Mouse (Mus musculus): Measurements from ENCODE around the gene Trabd2b. TPM values are rescaled to one million over a fixed set of nuclear protein-coding genes. Genes with fewer than 3 reads are reported as not detected.

Gene Trabd2b
- not detected in 2 replicates for total RNA-seq (2012; rRNA removed)
- not detected for polyA plus RNA-seq (2012; ENCODE audit: insufficient read depth in 1 of 2, insufficient read length in 2 of 2, low read depth in 1 of 2, low replicate concordance in 2 of 2, missing spikeins in 1 of 2)

DNA sequence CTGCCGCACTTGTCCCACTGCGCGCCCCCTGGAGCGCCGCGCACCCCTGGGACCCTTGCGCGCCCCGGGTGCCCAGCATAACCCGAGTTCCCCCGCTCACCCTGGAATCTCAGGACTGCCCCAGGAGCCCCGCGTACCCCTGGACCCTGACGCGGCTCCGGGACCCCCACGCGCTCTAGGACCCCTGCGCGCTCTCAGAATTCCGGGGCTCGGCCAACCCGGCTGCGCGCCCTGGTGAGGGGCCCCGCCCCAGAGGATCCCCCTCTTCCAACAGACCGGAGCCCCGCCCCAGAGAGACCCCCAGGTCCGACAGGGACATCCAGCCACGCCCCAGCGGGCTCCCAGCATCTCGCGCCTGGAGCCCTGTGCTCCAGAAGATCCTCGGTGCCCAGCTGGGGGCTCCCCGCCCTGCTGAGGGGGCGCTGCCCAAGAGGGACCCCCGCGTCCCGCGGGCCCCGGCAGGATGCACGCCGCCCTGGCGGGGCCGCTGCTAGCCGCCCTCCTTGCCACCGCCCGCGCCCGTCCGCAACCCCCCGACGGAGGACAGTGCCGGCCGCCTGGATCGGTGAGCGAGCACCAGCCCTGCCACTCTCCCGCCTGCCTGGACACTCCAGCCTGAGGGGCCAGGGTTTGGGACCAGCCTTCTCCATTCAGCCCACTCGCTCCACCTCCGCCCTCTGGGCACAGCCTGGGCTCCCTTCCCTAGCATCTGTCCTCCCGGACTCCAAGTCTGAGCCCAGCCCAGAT, at the start of gene Trabd2b:
Gene Trabd2b (plus strand): TSS at position 370 of the 747 bp plus-strand sequence.
- Histone ChIP-seq H3K36me3 (ENCODE audit: control insufficient read depth in 1 of 2, insufficient read depth in 2 of 2, low read length in 2 of 2) (no peaks in the 10 kb centered on the region), H3K79me2 (ENCODE audit: control insufficient read depth, insufficient read depth, low read length, poor library complexity) (no peaks in the 10 kb centered on the region), H3K4me3 (ENCODE audit: control insufficient read depth in 1 of 2, insufficient read depth in 1 of 2, low read depth in 2 of 2, low read length in 2 of 2) (no peak within 1 kb of the TSS), H3K27ac (ENCODE audit: control insufficient read depth, low read depth, low read length) (no peak within 1 kb of the TSS), H3K4me1 (ENCODE audit: control insufficient read depth in 1 of 2, insufficient read depth in 2 of 2, low read length in 2 of 2) (no peaks in the 10 kb centered on the region), H3K9ac (ENCODE audit: control insufficient read depth, low read depth, low read length, poor library complexity, severe bottlenecking) (no peak within 1 kb of the TSS), H3K9me3 (replicated peaks; ENCODE audit: insufficient read depth, low read length) (no peaks in the 10 kb centered on the region), H3K27me3 (ENCODE audit: control insufficient read depth in 1 of 2, insufficient read depth in 2 of 2, low read length in 2 of 2) (no peaks in the 10 kb centered on the region)
- no peak for DNase-seq (ENCODE audit: low read depth, low spot score)
- no peak for TF ChIP-seq JUND (IDR thresholded peaks at IDR 0.05; ENCODE audit: low read depth, low read length)
- TF ChIP-seq ELF1 (IDR thresholded peaks at IDR 0.05; ENCODE audit: low read depth, low read length) = no peak
- TF ChIP-seq ZC3H11A (IDR thresholded peaks at IDR 0.05; ENCODE audit: low read depth, low read length) = no peak
- TF ChIP-seq KAT2A (conservative IDR thresholded peaks at IDR 0.05; ENCODE audit: low read depth, low read length) = no peak
- TF ChIP-seq MYB (IDR thresholded peaks at IDR 0.05; ENCODE audit: low read depth, low read length) = no peak
- TF ChIP-seq MAZ (IDR thresholded peaks at IDR 0.05; ENCODE audit: low read depth, low read length) = no peak

DNA sequence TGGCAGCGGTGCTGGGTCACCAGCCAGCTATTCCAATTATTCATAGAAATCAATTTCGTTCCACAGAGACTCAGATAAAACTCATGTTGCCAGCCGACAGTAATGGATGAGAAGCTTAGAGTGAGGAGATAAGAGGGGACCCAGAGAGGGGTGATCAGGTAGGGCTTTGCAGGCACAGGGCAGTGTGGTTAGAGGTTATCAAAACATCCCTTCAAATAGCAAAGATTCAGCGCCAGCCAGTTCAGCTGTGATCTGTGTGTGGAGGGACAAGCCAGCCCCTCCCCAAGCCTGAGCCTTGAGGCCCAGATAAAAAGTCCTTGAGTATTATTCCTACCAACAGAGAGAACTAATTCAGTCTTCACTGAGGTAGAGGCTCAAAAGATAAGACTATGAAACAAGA, 49.1 kb upstream of the Trabd2b start:
- Histone ChIP-seq H3K4me3 (ENCODE audit: control insufficient read depth in 1 of 2, insufficient read depth in 1 of 2, low read depth in 2 of 2, low read length in 2 of 2) (no peak overlapping the region), H3K36me3 (ENCODE audit: control insufficient read depth in 1 of 2, insufficient read depth in 2 of 2, low read length in 2 of 2) (no peaks in the 10 kb centered on the region), H3K27ac (ENCODE audit: control insufficient read depth, low read depth, low read length) (no peak overlapping the region), H3K9ac (ENCODE audit: control insufficient read depth, low read depth, low read length, poor library complexity, severe bottlenecking) (no peak overlapping the region), H3K27me3 (ENCODE audit: control insufficient read depth in 1 of 2, insufficient read depth in 2 of 2, low read length in 2 of 2) (no peaks in the 10 kb centered on the region), H3K79me2 (ENCODE audit: control insufficient read depth, insufficient read depth, low read length, poor library complexity) (no peaks in the 10 kb centered on the region), H3K9me3 (replicated peaks; ENCODE audit: insufficient read depth, low read length) (no peaks in the 10 kb centered on the region), H3K4me1 (ENCODE audit: control insufficient read depth in 1 of 2, insufficient read depth in 2 of 2, low read length in 2 of 2) (no peaks in the 10 kb centered on the region)
- DNase-seq (ENCODE audit: low read depth, low spot score) = no peak
- no peak for TF ChIP-seq MAZ (IDR thresholded peaks at IDR 0.05; ENCODE audit: low read depth, low read length)
- no peak for TF ChIP-seq CHD2 (IDR thresholded peaks at IDR 0.05; ENCODE audit: low read length)
- TF ChIP-seq KAT2A (conservative IDR thresholded peaks at IDR 0.05; ENCODE audit: low read depth, low read length) = no peak
- no peak for TF ChIP-seq USF1 (IDR thresholded peaks at IDR 0.05; ENCODE audit: low read depth, low read length)
- no peak for TF ChIP-seq POLR2A (IDR thresholded peaks at IDR 0.05; ENCODE audit: control insufficient read depth in 1 of 2, insufficient read depth in 1 of 2, low read depth in 1 of 2, low read length in 2 of 2, poor library complexity in 1 of 2)
- no peak for TF ChIP-seq ELF1 (IDR thresholded peaks at IDR 0.05; ENCODE audit: low read depth, low read length)
- TF ChIP-seq ZNF384 (IDR thresholded peaks at IDR 0.05; ENCODE audit: low read depth, low read length) = no peak

DNA sequence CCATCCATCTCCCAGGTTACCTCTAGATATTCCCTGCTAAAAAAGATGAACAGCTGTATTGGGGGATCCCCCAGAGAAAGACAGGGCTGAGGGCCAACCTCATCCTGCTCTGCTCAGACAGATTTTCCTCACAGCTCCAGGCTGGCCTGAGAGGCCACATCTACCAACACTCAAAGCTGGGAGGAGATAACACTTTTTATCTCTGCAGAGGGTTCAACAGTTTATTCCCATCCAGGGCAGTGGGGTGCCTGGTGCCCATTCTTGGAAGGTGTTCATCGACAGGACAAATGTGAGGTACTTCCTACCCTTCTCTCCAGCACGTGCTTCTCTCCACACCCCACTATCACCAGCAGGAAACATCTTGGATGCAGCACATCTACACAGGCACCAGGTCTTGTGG, 47.6 kb upstream of the Trabd2b start:
- no peaks in the 10 kb centered on the region for H3K36me3 ChIP-seq (ENCODE audit: control insufficient read depth in 1 of 2, insufficient read depth in 2 of 2, low read length in 2 of 2)
- H3K27ac ChIP-seq (ENCODE audit: control insufficient read depth, low read depth, low read length) = no peak overlapping the region
- H3K4me1 ChIP-seq (ENCODE audit: control insufficient read depth in 1 of 2, insufficient read depth in 2 of 2, low read length in 2 of 2) = no peaks in the 10 kb centered on the region
- TF ChIP-seq POLR2AphosphoS5 (IDR thresholded peaks at IDR 0.05; ENCODE audit: borderline replicate concordance, low read depth, low read length) = no peak
- no peaks in the 10 kb centered on the region for H3K79me2 ChIP-seq (ENCODE audit: control insufficient read depth, insufficient read depth, low read length, poor library complexity)
- H3K9ac ChIP-seq (ENCODE audit: control insufficient read depth, low read depth, low read length, poor library complexity, severe bottlenecking) = no peak overlapping the region
- H3K9me3 ChIP-seq (replicated peaks; ENCODE audit: insufficient read depth, low read length) = no peaks in the 10 kb centered on the region
- DNase-seq (ENCODE audit: low read depth, low spot score) = no peak
- no peaks in the 10 kb centered on the region for H3K27me3 ChIP-seq (ENCODE audit: control insufficient read depth in 1 of 2, insufficient read depth in 2 of 2, low read length in 2 of 2)
- H3K4me3 ChIP-seq (ENCODE audit: control insufficient read depth in 1 of 2, insufficient read depth in 1 of 2, low read depth in 2 of 2, low read length in 2 of 2) = no peak overlapping the region
